Mouse (Mus musculus) lung, embryonic 16.5 days (tissue): ENCODE measurements at regions not wholly inside any gene's neighbourhood (a gene's known extent, or its start where the extent isn't known, plus 50 kb on each side); places are given as distances from the start of the nearest gene placed in this dataset.
A peak's percentile ranks its signal among the peaks of the same experiment; 100 is the strongest.
"Not testable (repeated sequence)": the region's sequence is repeated elsewhere in the genome, so short reads cannot be mapped to it uniquely, and the experiment has no call there.

ENCODE experiments used
- ATAC-seq: fragments of 200-750 bp; cut with Nextera tagmentation; 2 replicates; pipeline ENCODE4 v1.8.0; 2017; ENCODE audit warnings: low read depth, mild to moderate bottlenecking, moderate library complexity
- H3K27ac ChIP-seq: fragments of 300-500 bp; sonication (generic); 2 replicates; pipeline ENCODE4 v1.5.1; 2014; ENCODE audit warnings: mild to moderate bottlenecking, control low read depth, low read length
- H3K27me3 ChIP-seq: fragments of 300-500 bp; sonication (generic); 2 replicates; pipeline ENCODE4 v1.6.1; 2014; ENCODE audit warnings: low read depth, low read length, mixed read lengths; ENCODE audit not compliant: control insufficient read depth, insufficient read depth
- H3K36me3 ChIP-seq: fragments of 300-500 bp; sonication (generic); 2 replicates; pipeline ENCODE4 v1.6.1; 2014; ENCODE audit warnings: low read length; ENCODE audit not compliant: control insufficient read depth, insufficient read depth
- H3K4me1 ChIP-seq: fragments of 300-500 bp; sonication (generic); replicated peaks from 2 replicates; pipeline ENCODE4 v1.6.1; 2014; ENCODE audit warnings: low read length, mixed read lengths; ENCODE audit not compliant: control insufficient read depth, insufficient read depth
- H3K4me2 ChIP-seq: fragments of 300-500 bp; sonication (generic); 2 replicates; pipeline ENCODE4 v1.6.1; 2014; ENCODE audit warnings: low read depth, low read length, control low read depth
- H3K4me3 ChIP-seq: fragments of 300-500 bp; sonication (generic); 2 replicates; pipeline ENCODE4 v1.5.1; 2014; ENCODE audit warnings: mild to moderate bottlenecking, low read length, control low read depth
- H3K9ac ChIP-seq: fragments of 300-500 bp; sonication (generic); 2 replicates; pipeline ENCODE4 v1.6.1; 2014; ENCODE audit warnings: low read length, control low read depth
- H3K9me3 ChIP-seq: fragments of 300-500 bp; sonication (generic); 2 replicates; pipeline ENCODE4 v1.6.1; 2016; ENCODE audit warnings: low read length; ENCODE audit not compliant: control insufficient read depth
- WGBS: fragments of 180-500 bp; shearing (Covaris S2); extraction: QIAGEN DNeasy Blood & Tissue Kit; methylation state at CpG from one replicate; pipeline ENCODE4 v1.1.7; 2014; 5-methylcytosine and 5-hydroxymethylcytosine counted together

- 72% methylated on average over 5 of the region's 5 CpGs for WGBS
- H3K27ac ChIP-seq = no peak overlapping the region
- H3K4me2 ChIP-seq = no peak overlapping the region
Observed at GRCm38 (mm10) chr6:70342147-70342546, 449.9 kb downstream of the Rpia start.

GRCm38 (mm10) chr6:70340691-70341090 is 451.3 kb downstream of the Rpia start:
- H3K4me2 ChIP-seq, H3K27me3 ChIP-seq, H3K9ac ChIP-seq, H3K9me3 ChIP-seq, ATAC-seq, H3K4me3 ChIP-seq, H3K4me1 ChIP-seq, H3K27ac ChIP-seq, H3K36me3 ChIP-seq: not testable (repeated sequence)
- WGBS = 56% methylated on average over 2 of the region's 2 CpGs

More at GRCm38 (mm10) chr6:70342147-70342546, 449.9 kb downstream of the Rpia start:
- no peak for ATAC-seq
- Histone ChIP-seq H3K4me3 (no peak overlapping the region), H3K36me3 (no peaks in the 10 kb centered on the region), H3K27me3 (no peaks in the 10 kb centered on the region), H3K9ac (no peak overlapping the region), H3K9me3 (no peaks in the 10 kb centered on the region), H3K4me1 (no peaks in the 10 kb centered on the region)

- no peak for ATAC-seq
- 58% methylated on average over 1 of the region's 1 CpGs for WGBS
Observed at GRCm38 (mm10) chr6:70315318-70315717, 476.7 kb downstream of the Rpia start.

GRCm38 (mm10) chr6:70314667-70315066 is 477.4 kb downstream of the Rpia start:
- not testable (repeated sequence) for H3K9ac ChIP-seq, H3K9me3 ChIP-seq, H3K27me3 ChIP-seq, H3K36me3 ChIP-seq, ATAC-seq, H3K4me2 ChIP-seq, H3K4me3 ChIP-seq, H3K27ac ChIP-seq, H3K4me1 ChIP-seq
- WGBS = 52% methylated on average over 2 of the region's 2 CpGs

More at GRCm38 (mm10) chr6:70315318-70315717, 476.7 kb downstream of the Rpia start:
- no peak overlapping the region for H3K27ac ChIP-seq
- H3K4me2 ChIP-seq = no peak overlapping the region
- H3K9ac ChIP-seq = no peak overlapping the region
- no peak overlapping the region for H3K4me3 ChIP-seq
- H3K27me3 ChIP-seq = no peaks in the 10 kb centered on the region
- no peaks in the 10 kb centered on the region for H3K9me3 ChIP-seq
- H3K36me3 ChIP-seq = no peaks in the 10 kb centered on the region
- H3K4me1 ChIP-seq = no peaks in the 10 kb centered on the region

GRCm38 (mm10) chr6:70301100-70301499 is 490.9 kb downstream of the Rpia start:
- not testable (repeated sequence) for H3K9me3 ChIP-seq, H3K4me2 ChIP-seq, H3K36me3 ChIP-seq, H3K27me3 ChIP-seq, H3K27ac ChIP-seq, ATAC-seq, H3K9ac ChIP-seq, H3K4me1 ChIP-seq, H3K4me3 ChIP-seq

- not testable (repeated sequence) for H3K4me2 ChIP-seq, H3K4me3 ChIP-seq, H3K9me3 ChIP-seq, H3K27me3 ChIP-seq, H3K9ac ChIP-seq, H3K36me3 ChIP-seq, H3K27ac ChIP-seq, ATAC-seq, H3K4me1 ChIP-seq
- WGBS = 58% methylated on average over 3 of the region's 3 CpGs
Observed at GRCm38 (mm10) chr6:70260227-70260626, 531.8 kb downstream of the Rpia start.

GRCm38 (mm10) chr6:70240167-70240566 is 551.9 kb downstream of the Rpia start:
- not testable (repeated sequence) for H3K27ac ChIP-seq, H3K4me2 ChIP-seq, ATAC-seq, H3K4me3 ChIP-seq, H3K9ac ChIP-seq, H3K27me3 ChIP-seq, H3K36me3 ChIP-seq, H3K9me3 ChIP-seq, H3K4me1 ChIP-seq
- no CpG with 5 or more reads among the region's 1 CpGs for WGBS

GRCm38 (mm10) chr6:70227166-70227565 is 564.9 kb downstream of the Rpia start:
- no peak overlapping the region for H3K9ac ChIP-seq
- no peak overlapping the region for H3K27ac ChIP-seq
- H3K36me3 ChIP-seq = no peaks in the 10 kb centered on the region
- ATAC-seq = no peak
- no peaks in the 10 kb centered on the region for H3K4me1 ChIP-seq
- H3K27me3 ChIP-seq = no peaks in the 10 kb centered on the region
- no peaks in the 10 kb centered on the region for H3K9me3 ChIP-seq
- H3K4me2 ChIP-seq = no peak overlapping the region
- 42% methylated on average over 4 of the region's 4 CpGs for WGBS
- no peak overlapping the region for H3K4me3 ChIP-seq

- not testable (repeated sequence) for H3K4me3 ChIP-seq, H3K27ac ChIP-seq, H3K9me3 ChIP-seq, H3K4me2 ChIP-seq, H3K4me1 ChIP-seq, H3K27me3 ChIP-seq, H3K36me3 ChIP-seq, H3K9ac ChIP-seq
- WGBS = 22% methylated on average over 2 of the region's 2 CpGs
- 0 out of 2 replicates have a peak, but pooled peaks have one; percentile 36 for ATAC-seq
Observed at GRCm38 (mm10) chr6:70216632-70217031, 575.4 kb downstream of the Rpia start.

GRCm38 (mm10) chr6:70215781-70216180 is 576.3 kb downstream of the Rpia start:
- not testable (repeated sequence) for H3K36me3 ChIP-seq, H3K4me3 ChIP-seq, H3K27ac ChIP-seq, H3K27me3 ChIP-seq, H3K4me1 ChIP-seq, H3K4me2 ChIP-seq, ATAC-seq, H3K9ac ChIP-seq, H3K9me3 ChIP-seq
- 9% methylated on average over 3 of the region's 3 CpGs for WGBS
